Mouse (Mus musculus): ENCODE measurements at regions not wholly inside any gene's neighbourhood (a gene's known extent, or its start where the extent isn't known, plus 50 kb on each side); places are given as distances from the start of the nearest gene placed in this dataset.

GRCm38 (mm10) chr1:35838625-35839024 is 229.6 kb upstream of the Hs6st1 start:
- Histone ChIP-seq H3K36me3 (ENCODE audit: control insufficient read depth, insufficient read depth, low read length, poor library complexity, severe bottlenecking) (no peaks in the 10 kb centered on the region), H3K9me3 (replicated peaks; ENCODE audit: control insufficient read depth, insufficient read depth, low read length, poor library complexity, severe bottlenecking) (0 out of 2 replicates have a peak, but pooled peaks cover 2% of the 10 kb centered on the region)

GRCm38 (mm10) chr1:35839446-35839845 is 228.8 kb upstream of the Hs6st1 start:
- TF ChIP-seq CTCF (IDR thresholded peaks at IDR 0.05; ENCODE audit: low read depth, low read length) = peak; percentile 45
- TF ChIP-seq POLR2A (IDR thresholded peaks at IDR 0.05; ENCODE audit: insufficient read depth, low read length) = no peak
- no peak for TF ChIP-seq EP300 (IDR thresholded peaks at IDR 0.05; ENCODE audit: insufficient read depth, low read depth, low read length)
- Histone ChIP-seq H3K27ac (ENCODE audit: insufficient read depth, low read length) (no peak overlapping the region), H3K9me3 (replicated peaks; ENCODE audit: control insufficient read depth, insufficient read depth, low read length, poor library complexity, severe bottlenecking) (0 out of 2 replicates have a peak, but pooled peaks cover 2% of the 10 kb centered on the region), H3K27me3 (ENCODE audit: control insufficient read depth, insufficient read depth, low read length, poor library complexity, severe bottlenecking) (no peaks in the 10 kb centered on the region), H3K9ac (ENCODE audit: low read depth, poor library complexity, severe bottlenecking) (no peak overlapping the region), H3K4me1 (ENCODE audit: control insufficient read depth, insufficient read depth, low read length) (peaks cover 3% of the 10 kb centered on the region), H3K4me3 (ENCODE audit: low read depth, low read length) (no peak overlapping the region), H3K36me3 (ENCODE audit: control insufficient read depth, insufficient read depth, low read length, poor library complexity, severe bottlenecking) (no peaks in the 10 kb centered on the region)

More at GRCm38 (mm10) chr1:35838625-35839024, 229.6 kb upstream of the Hs6st1 start:
- Histone ChIP-seq H3K4me3 (ENCODE audit: low read depth, low read length) (no peak overlapping the region), H3K27ac (ENCODE audit: insufficient read depth, low read length) (no peak overlapping the region), H3K9ac (ENCODE audit: low read depth, poor library complexity, severe bottlenecking) (no peak overlapping the region), H3K4me1 (ENCODE audit: control insufficient read depth, insufficient read depth, low read length) (peaks cover 3% of the 10 kb centered on the region), H3K27me3 (ENCODE audit: control insufficient read depth, insufficient read depth, low read length, poor library complexity, severe bottlenecking) (no peaks in the 10 kb centered on the region)
- TF ChIP-seq EP300 (IDR thresholded peaks at IDR 0.05; ENCODE audit: insufficient read depth, low read depth, low read length) (no peak), POLR2A (IDR thresholded peaks at IDR 0.05; ENCODE audit: insufficient read depth, low read length) (no peak), CTCF (IDR thresholded peaks at IDR 0.05; ENCODE audit: low read depth, low read length) (no peak)

DNA sequence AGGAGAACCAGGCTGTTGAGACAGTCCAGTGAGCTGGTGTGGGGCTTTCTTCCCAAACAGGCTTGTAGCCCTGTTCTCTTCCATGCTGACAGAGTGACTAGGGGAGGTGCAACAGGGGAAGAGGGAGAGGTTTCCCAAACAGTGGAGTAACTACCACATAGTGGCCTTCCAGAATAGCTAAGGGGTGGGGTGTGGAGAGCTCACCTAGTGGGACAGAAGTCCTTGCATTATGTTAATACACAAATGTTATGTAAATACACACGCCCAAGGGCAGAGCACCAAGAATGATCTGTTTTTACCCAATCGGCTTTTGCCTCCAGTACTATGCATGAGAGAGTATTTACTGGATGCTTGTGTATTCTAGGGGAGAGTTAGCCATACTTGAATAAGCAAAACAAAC is 226.6 kb upstream of the Hs6st1 start:
- Histone ChIP-seq H3K4me1 (ENCODE audit: control insufficient read depth, insufficient read depth, low read length) (peaks cover 3% of the 10 kb centered on the region), H3K9ac (ENCODE audit: low read depth, poor library complexity, severe bottlenecking) (no peak overlapping the region), H3K36me3 (ENCODE audit: control insufficient read depth, insufficient read depth, low read length, poor library complexity, severe bottlenecking) (no peaks in the 10 kb centered on the region), H3K27me3 (ENCODE audit: control insufficient read depth, insufficient read depth, low read length, poor library complexity, severe bottlenecking) (no peaks in the 10 kb centered on the region), H3K27ac (ENCODE audit: insufficient read depth, low read length) (0 out of 2 replicates have a peak overlapping the region, but pooled peaks have one; percentile 11), H3K9me3 (replicated peaks; ENCODE audit: control insufficient read depth, insufficient read depth, low read length, poor library complexity, severe bottlenecking) (0 out of 2 replicates have a peak, but pooled peaks cover 2% of the 10 kb centered on the region), H3K4me3 (ENCODE audit: low read depth, low read length) (no peak overlapping the region)
- no peak for TF ChIP-seq POLR2A (IDR thresholded peaks at IDR 0.05; ENCODE audit: insufficient read depth, low read length)
- TF ChIP-seq CTCF (IDR thresholded peaks at IDR 0.05; ENCODE audit: low read depth, low read length) = no peak
- TF ChIP-seq EP300 (IDR thresholded peaks at IDR 0.05; ENCODE audit: insufficient read depth, low read depth, low read length) = no peak

DNA sequence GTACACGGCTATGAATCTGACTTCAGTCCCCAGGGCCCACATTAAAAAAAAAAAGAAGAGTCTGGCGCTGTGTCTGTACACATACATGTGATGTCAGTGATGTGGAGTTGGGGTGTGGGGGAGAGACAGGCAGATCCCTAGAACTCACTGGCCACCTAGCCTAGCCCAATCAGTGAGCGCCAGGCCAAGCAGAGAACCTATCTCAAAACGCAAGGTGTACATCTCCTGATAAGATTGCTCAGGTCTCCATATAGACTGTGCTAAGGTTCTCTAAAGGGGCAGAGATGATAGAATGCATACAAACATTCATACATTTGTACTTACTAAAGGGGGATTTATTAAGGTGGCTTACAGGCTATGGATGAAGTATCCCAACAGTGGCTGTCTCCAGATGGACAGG is 225.5 kb upstream of the Hs6st1 start:
- Histone ChIP-seq H3K36me3 (ENCODE audit: control insufficient read depth, insufficient read depth, low read length, poor library complexity, severe bottlenecking) (no peaks in the 10 kb centered on the region), H3K4me3 (ENCODE audit: low read depth, low read length) (no peak overlapping the region), H3K9ac (ENCODE audit: low read depth, poor library complexity, severe bottlenecking) (no peak overlapping the region), H3K27me3 (ENCODE audit: control insufficient read depth, insufficient read depth, low read length, poor library complexity, severe bottlenecking) (no peaks in the 10 kb centered on the region), H3K9me3 (replicated peaks; ENCODE audit: control insufficient read depth, insufficient read depth, low read length, poor library complexity, severe bottlenecking) (0 out of 2 replicates have a peak, but pooled peaks cover 2% of the 10 kb centered on the region), H3K4me1 (ENCODE audit: control insufficient read depth, insufficient read depth, low read length) (peaks cover 3% of the 10 kb centered on the region), H3K27ac (ENCODE audit: insufficient read depth, low read length) (no peak overlapping the region)
- TF ChIP-seq CTCF (IDR thresholded peaks at IDR 0.05; ENCODE audit: low read depth, low read length) (no peak), POLR2A (IDR thresholded peaks at IDR 0.05; ENCODE audit: insufficient read depth, low read length) (no peak), EP300 (IDR thresholded peaks at IDR 0.05; ENCODE audit: insufficient read depth, low read depth, low read length) (no peak)

GRCm38 (mm10) chr1:35843566-35843965 is 224.6 kb upstream of the Hs6st1 start:
- H3K9ac ChIP-seq (ENCODE audit: low read depth, poor library complexity, severe bottlenecking) = no peak overlapping the region
- no peaks in the 10 kb centered on the region for H3K36me3 ChIP-seq (ENCODE audit: control insufficient read depth, insufficient read depth, low read length, poor library complexity, severe bottlenecking)
- 0 out of 2 replicates have a peak, but pooled peaks cover 2% of the 10 kb centered on the region for H3K9me3 ChIP-seq (replicated peaks; ENCODE audit: control insufficient read depth, insufficient read depth, low read length, poor library complexity, severe bottlenecking)
- no peak for TF ChIP-seq CTCF (IDR thresholded peaks at IDR 0.05; ENCODE audit: low read depth, low read length)
- TF ChIP-seq EP300 (IDR thresholded peaks at IDR 0.05; ENCODE audit: insufficient read depth, low read depth, low read length) = no peak
- no peak for TF ChIP-seq POLR2A (IDR thresholded peaks at IDR 0.05; ENCODE audit: insufficient read depth, low read length)
- H3K27me3 ChIP-seq (ENCODE audit: control insufficient read depth, insufficient read depth, low read length, poor library complexity, severe bottlenecking) = no peaks in the 10 kb centered on the region
- no peak overlapping the region for H3K27ac ChIP-seq (ENCODE audit: insufficient read depth, low read length)
- H3K4me1 ChIP-seq (ENCODE audit: control insufficient read depth, insufficient read depth, low read length) = peaks cover 3% of the 10 kb centered on the region
- H3K4me3 ChIP-seq (ENCODE audit: low read depth, low read length) = no peak overlapping the region

- Histone ChIP-seq H3K27ac (ENCODE audit: insufficient read depth, low read length) (no peak overlapping the region), H3K4me3 (ENCODE audit: low read depth, low read length) (no peak overlapping the region), H3K9ac (ENCODE audit: low read depth, poor library complexity, severe bottlenecking) (no peak overlapping the region), H3K4me1 (ENCODE audit: control insufficient read depth, insufficient read depth, low read length) (peaks cover 2% of the 10 kb centered on the region), H3K9me3 (replicated peaks; ENCODE audit: control insufficient read depth, insufficient read depth, low read length, poor library complexity, severe bottlenecking) (no peaks in the 10 kb centered on the region), H3K36me3 (ENCODE audit: control insufficient read depth, insufficient read depth, low read length, poor library complexity, severe bottlenecking) (no peaks in the 10 kb centered on the region), H3K27me3 (ENCODE audit: control insufficient read depth, insufficient read depth, low read length, poor library complexity, severe bottlenecking) (no peaks in the 10 kb centered on the region)
- TF ChIP-seq CTCF (IDR thresholded peaks at IDR 0.05; ENCODE audit: low read depth, low read length) (peak; percentile 78), EP300 (IDR thresholded peaks at IDR 0.05; ENCODE audit: insufficient read depth, low read depth, low read length) (no peak)
Observed at GRCm38 (mm10) chr1:35846224-35846936, 221.8 kb upstream of the Hs6st1 start.

Measured in ES-Bruce4 (cell line).